Mouse (Mus musculus): ENCODE measurements around the gene Car6. TPM values are rescaled to one million over a fixed set of nuclear protein-coding genes. Genes with fewer than 3 reads are reported as not detected.
A peak's percentile ranks its signal among the peaks of the same experiment; 100 is the strongest.

The Car6 gene
- polyA plus RNA-seq, 1 experiment = 52.7 TPM

DNA sequence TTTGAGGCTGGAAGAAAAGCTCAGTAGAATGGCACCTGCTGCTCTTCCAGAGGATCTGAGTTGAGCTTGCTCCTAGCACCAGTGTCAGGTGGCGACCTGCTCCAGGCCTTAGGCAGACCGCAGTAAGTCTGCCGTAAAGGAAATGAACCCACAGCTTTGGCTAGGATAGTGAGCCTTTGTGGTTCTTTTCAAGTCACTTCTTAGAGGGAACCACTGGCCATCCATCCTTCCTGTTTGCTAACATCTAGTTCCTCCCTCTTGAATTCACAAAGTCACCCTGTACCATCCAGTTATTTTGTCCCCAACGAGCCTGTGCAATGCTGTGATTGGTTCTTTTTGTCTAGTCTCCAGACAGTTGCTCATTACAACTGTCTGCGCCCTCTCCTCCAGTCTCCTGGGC is 41.6 kb upstream of the Car6 start:
- H3K27me3 ChIP-seq (ENCODE audit: control insufficient read depth, insufficient read depth, insufficient read length) = no peaks in the 10 kb centered on the region
- peak overlapping the region; percentile 96 for H3K4me2 ChIP-seq (ENCODE audit: low read depth)
- TF ChIP-seq POLR2A (IDR thresholded peaks at IDR 0.05; ENCODE audit: insufficient read length, low read depth) (no peak), CEBPB (IDR thresholded peaks at IDR 0.05; ENCODE audit: insufficient read depth, poor library complexity, severe bottlenecking) (no peak), SRF (IDR thresholded peaks at IDR 0.05; ENCODE audit: control insufficient read depth, insufficient read length, low read depth) (no peak), MAX (IDR thresholded peaks at IDR 0.05; ENCODE audit: low read depth) (no peak), POLR2AphosphoS2 (IDR thresholded peaks at IDR 0.05; ENCODE audit: insufficient read length, low read depth) (peak; percentile 25)
- H3K4me3 ChIP-seq = no peak overlapping the region
- no peak overlapping the region for H3ac ChIP-seq (ENCODE audit: control insufficient read depth, insufficient read length)
- peaks cover 81% of the 10 kb centered on the region for H3K36me3 ChIP-seq (ENCODE audit: control insufficient read depth, insufficient read depth)
- peaks cover 66% of the 10 kb centered on the region for H3K79me2 ChIP-seq (ENCODE audit: control insufficient read depth, insufficient read depth)

DNA sequence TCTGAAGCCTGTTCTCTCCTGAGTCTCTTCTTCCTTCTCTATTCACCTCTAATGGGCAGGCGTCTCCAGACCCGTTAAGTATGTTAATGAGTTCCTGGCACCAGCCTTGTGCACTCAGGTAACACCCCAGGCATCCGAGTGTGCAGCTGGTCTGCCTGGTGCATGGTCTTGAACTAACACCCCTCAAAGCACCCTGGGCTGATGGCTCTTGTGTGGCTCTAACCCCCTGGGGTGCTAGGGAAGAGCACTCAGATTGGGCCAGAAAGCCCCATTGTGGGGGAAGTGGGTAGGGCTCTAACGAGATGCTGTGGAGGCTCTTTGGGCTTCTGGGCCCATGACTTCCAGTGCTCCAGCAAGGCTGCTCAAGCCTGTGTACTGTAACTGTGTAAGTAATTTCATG is 40.6 kb upstream of the Car6 start:
- peaks cover 74% of the 10 kb centered on the region for H3K79me2 ChIP-seq (ENCODE audit: control insufficient read depth, insufficient read depth)
- TF ChIP-seq E2F4 (IDR thresholded peaks at IDR 0.05; ENCODE audit: insufficient read depth) = no peak
- no peak for TF ChIP-seq TCF12 (IDR thresholded peaks at IDR 0.05; ENCODE audit: insufficient read depth, poor library complexity, severe bottlenecking)
- no peak for TF ChIP-seq POLR2AphosphoS2 (IDR thresholded peaks at IDR 0.05; ENCODE audit: insufficient read length, low read depth)
- no peak for TF ChIP-seq REST (IDR thresholded peaks at IDR 0.05; ENCODE audit: insufficient read depth, insufficient read length)
- H3K4me2 ChIP-seq (ENCODE audit: low read depth) = peak overlapping the region; percentile 96
- no peaks in the 10 kb centered on the region for H3K27me3 ChIP-seq (ENCODE audit: control insufficient read depth, insufficient read depth, insufficient read length)
- H3K36me3 ChIP-seq (ENCODE audit: control insufficient read depth, insufficient read depth) = peaks cover 71% of the 10 kb centered on the region
- H3K4me3 ChIP-seq = peak overlapping the region; percentile 99
- H3ac ChIP-seq (ENCODE audit: control insufficient read depth, insufficient read length) = no peak overlapping the region

DNA sequence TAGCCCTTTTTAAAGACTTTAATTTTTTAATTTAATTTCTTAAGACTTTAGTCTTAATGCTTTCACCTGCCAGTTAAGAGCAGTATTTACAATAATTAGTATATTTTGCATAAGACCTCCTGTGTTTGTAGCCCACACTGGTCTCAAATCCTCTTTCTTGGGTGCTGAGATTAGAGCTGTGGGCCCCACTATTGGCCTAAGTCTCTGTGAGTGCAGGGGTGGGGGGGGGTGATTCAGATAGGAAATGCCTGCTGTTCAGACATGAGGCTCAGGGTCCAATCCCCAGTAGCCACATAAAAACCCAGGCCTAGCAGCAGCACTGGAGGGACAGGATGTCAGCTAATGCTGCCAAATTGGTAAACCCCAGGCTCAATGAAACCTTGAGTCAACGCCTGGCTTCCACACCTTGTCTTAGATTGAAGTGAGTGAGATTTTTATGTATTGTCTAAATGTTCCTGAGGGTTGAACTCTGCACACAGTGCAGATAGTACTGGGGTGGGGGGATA is 39.3 kb upstream of the Car6 start:
- TF ChIP-seq TCF12 (IDR thresholded peaks at IDR 0.05; ENCODE audit: insufficient read depth, poor library complexity, severe bottlenecking) (no peak), MYOD1 (IDR thresholded peaks at IDR 0.05; ENCODE audit: control insufficient read depth in 1 of 3, insufficient read length in 2 of 3, low read depth in 2 of 3) (no peak), MYOG (IDR thresholded peaks at IDR 0.05; ENCODE audit: control insufficient read depth in 1 of 3, insufficient read depth in 1 of 3, insufficient read length in 2 of 3, low read depth in 2 of 3) (no peak), TCF3 (IDR thresholded peaks at IDR 0.05; ENCODE audit: insufficient read length, low read depth) (no peak), REST (IDR thresholded peaks at IDR 0.05; ENCODE audit: insufficient read depth, insufficient read length) (no peak), POLR2AphosphoS2 (IDR thresholded peaks at IDR 0.05; ENCODE audit: insufficient read length, low read depth) (no peak), E2F4 (IDR thresholded peaks at IDR 0.05; ENCODE audit: insufficient read depth) (no peak), CEBPB (IDR thresholded peaks at IDR 0.05; ENCODE audit: insufficient read depth, poor library complexity, severe bottlenecking) (no peak)
- Histone ChIP-seq H3K36me3 (ENCODE audit: control insufficient read depth, insufficient read depth) (peaks cover 60% of the 10 kb centered on the region), H3ac (ENCODE audit: control insufficient read depth, insufficient read length) (no peak overlapping the region), H3K27me3 (ENCODE audit: control insufficient read depth, insufficient read depth, insufficient read length) (no peaks in the 10 kb centered on the region), H3K79me2 (ENCODE audit: control insufficient read depth, insufficient read depth) (peaks cover 74% of the 10 kb centered on the region), H3K4me2 (ENCODE audit: low read depth) (peak overlapping the region; percentile 96), H3K4me3 (peak overlapping the region; percentile 99)

DNA sequence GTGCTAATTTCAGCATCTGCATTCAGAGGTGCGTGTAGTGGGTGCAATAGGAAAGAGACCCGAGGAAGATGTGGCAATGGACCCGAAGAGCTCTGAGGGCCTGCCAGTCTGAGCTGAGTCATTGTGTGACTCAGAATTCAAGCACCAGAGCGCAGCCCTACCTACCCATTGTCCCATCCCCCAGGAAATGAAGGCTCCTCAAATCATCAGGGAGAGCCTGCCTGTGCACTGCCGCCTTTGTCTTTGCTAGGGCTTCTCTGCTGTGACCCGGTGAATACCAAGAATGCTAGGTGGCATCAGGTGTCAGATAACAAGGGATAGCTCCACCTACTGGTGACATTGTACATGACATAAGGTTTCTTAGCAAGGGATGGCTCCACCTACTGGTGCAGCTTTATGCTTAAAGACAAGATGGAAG is 38.8 kb upstream of the Car6 start:
- no peak for TF ChIP-seq REST (IDR thresholded peaks at IDR 0.05; ENCODE audit: insufficient read depth, insufficient read length)
- TF ChIP-seq MAX (IDR thresholded peaks at IDR 0.05; ENCODE audit: low read depth) = no peak
- peak; percentile 87 for TF ChIP-seq POLR2AphosphoS2 (IDR thresholded peaks at IDR 0.05; ENCODE audit: insufficient read length, low read depth)
- TF ChIP-seq POLR2A (IDR thresholded peaks at IDR 0.05; ENCODE audit: insufficient read length, low read depth) = peak; percentile 65
- no peak for TF ChIP-seq SRF (IDR thresholded peaks at IDR 0.05; ENCODE audit: control insufficient read depth, insufficient read length, low read depth)
- TF ChIP-seq CEBPB (IDR thresholded peaks at IDR 0.05; ENCODE audit: insufficient read depth, poor library complexity, severe bottlenecking) = peak; percentile 65; the same call in 1 of the 2 replicates
- TF ChIP-seq TCF12 (IDR thresholded peaks at IDR 0.05; ENCODE audit: insufficient read depth, poor library complexity, severe bottlenecking) = no peak
- TF ChIP-seq USF1 (IDR thresholded peaks at IDR 0.05; ENCODE audit: low read depth) = no peak
- TF ChIP-seq E2F4 (IDR thresholded peaks at IDR 0.05; ENCODE audit: insufficient read depth) = no peak
- TF ChIP-seq TCF3 (IDR thresholded peaks at IDR 0.05; ENCODE audit: insufficient read length, low read depth) = no peak
- TF ChIP-seq MYOG (IDR thresholded peaks at IDR 0.05; ENCODE audit: control insufficient read depth in 1 of 3, insufficient read depth in 1 of 3, insufficient read length in 2 of 3, low read depth in 2 of 3) = peak in 1 of 3 experiments; percentile 34
- peak in 1 of 3 experiments; percentile 40 for TF ChIP-seq MYOD1 (IDR thresholded peaks at IDR 0.05; ENCODE audit: control insufficient read depth in 1 of 3, insufficient read length in 2 of 3, low read depth in 2 of 3)
- Histone ChIP-seq H3K4me2 (ENCODE audit: low read depth) (peak overlapping the region; percentile 96), H3K36me3 (ENCODE audit: control insufficient read depth, insufficient read depth) (peaks cover 58% of the 10 kb centered on the region), H3K4me3 (peak overlapping the region; percentile 99), H3K79me2 (ENCODE audit: control insufficient read depth, insufficient read depth) (peaks cover 74% of the 10 kb centered on the region), H3ac (ENCODE audit: control insufficient read depth, insufficient read length) (no peak overlapping the region), H3K27me3 (ENCODE audit: control insufficient read depth, insufficient read depth, insufficient read length) (no peaks in the 10 kb centered on the region)

DNA sequence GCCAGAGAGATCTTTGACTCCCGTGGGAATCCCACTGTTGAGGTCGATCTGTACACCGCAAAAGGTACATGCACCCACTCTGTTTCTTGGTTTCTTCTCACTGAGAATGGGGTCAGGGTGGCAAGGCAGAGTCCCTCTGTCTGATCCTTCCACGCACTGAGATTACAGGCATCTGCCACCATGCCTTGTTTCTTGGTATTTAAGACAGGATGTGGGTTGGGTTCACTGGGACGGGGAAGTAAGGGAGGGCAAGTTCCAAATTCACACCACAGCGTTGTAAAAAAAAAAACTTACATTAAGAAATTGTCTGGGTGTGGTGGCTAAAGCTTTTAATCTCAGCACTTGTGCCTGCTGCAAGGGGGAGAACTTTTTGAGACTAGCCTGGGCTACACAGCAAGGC is 38.4 kb upstream of the Car6 start:
- H3K27me3 ChIP-seq (ENCODE audit: control insufficient read depth, insufficient read depth, insufficient read length) = no peaks in the 10 kb centered on the region
- peaks cover 54% of the 10 kb centered on the region for H3K36me3 ChIP-seq (ENCODE audit: control insufficient read depth, insufficient read depth)
- H3K4me2 ChIP-seq (ENCODE audit: low read depth) = peak overlapping the region; percentile 96
- H3K79me2 ChIP-seq (ENCODE audit: control insufficient read depth, insufficient read depth) = peaks cover 74% of the 10 kb centered on the region
- peak overlapping the region; percentile 99 for H3K4me3 ChIP-seq
- no peak overlapping the region for H3ac ChIP-seq (ENCODE audit: control insufficient read depth, insufficient read length)
- peak; percentile 28 for TF ChIP-seq POLR2A (IDR thresholded peaks at IDR 0.05; ENCODE audit: insufficient read length, low read depth)
- no peak for TF ChIP-seq REST (IDR thresholded peaks at IDR 0.05; ENCODE audit: insufficient read depth, insufficient read length)
- no peak for TF ChIP-seq MYOD1 (IDR thresholded peaks at IDR 0.05; ENCODE audit: control insufficient read depth in 1 of 3, insufficient read length in 2 of 3, low read depth in 2 of 3)
- TF ChIP-seq POLR2AphosphoS2 (IDR thresholded peaks at IDR 0.05; ENCODE audit: insufficient read length, low read depth) = peak; percentile 40
